17 mouse cellular contexts compared by ENCODE assay signal in genomic region chr10:68435754-68436153, GRCm38 (mm10).
DNase-seq lines count a peak whose midpoint lies in the region; ATAC-seq and TF ChIP-seq lines count a peak whose summit lies in the region.
"Had no signal": no experiment of that assay in that cellular context is flagged by ENCODE, and none has a peak within 500 bp of the region (broad histone marks: within the 10 kb centered on the region; RNA-seq: fewer than 3 reads in every experiment).

No protein-coding gene starts in this region.

- no peak overlapping the region for H3K9ac ChIP-seq in liver, embryonic 16.5 days (ENCODE audit: low read depth, low read length)
- H3K9ac ChIP-seq in liver, embryonic 12.5 days: no peak overlapping the region
- H3K9ac ChIP-seq: forebrain, embryonic 13.5 days; forebrain, postnatal 0 days; heart, embryonic 12.5 days; hindbrain, embryonic 15.5 days had no signal

- H3K27ac ChIP-seq in kidney, adult 2 months (ENCODE audit: insufficient read depth, low read depth, low read length): no peak overlapping the region
- no peak overlapping the region for H3K27ac ChIP-seq in liver, embryonic 16.5 days (ENCODE audit: low read length)
- H3K27ac ChIP-seq in liver, embryonic 12.5 days: no peak overlapping the region
- peak overlapping the region; percentile 76; the same call in 1 of the 2 replicates for H3K27ac ChIP-seq in limb, embryonic 10.5 days
- peak overlapping the region; percentile 8; the same call in 1 of the 2 replicates for H3K27ac ChIP-seq in small intestine, adult 2 months (ENCODE audit: insufficient read depth, low read depth, low read length)
- H3K27ac ChIP-seq: forebrain, embryonic 13.5 days; hindbrain, embryonic 15.5 days had no signal

- DNase-seq in kidney, adult 2 months: peak; percentile 26
- DNase-seq in kidney, postnatal 10 days: no peak
- no peak for DNase-seq in limb, embryonic 10.5 days (ENCODE audit: low spot score)
- DNase-seq in cerebellum, adult 8-10 months: no peak
- DNase-seq: adrenal gland, adult 2 months; adrenal gland, postnatal 25 days; cerebellum, adult 18-20 months; cerebellum, postnatal 10 days; forebrain, postnatal 0 days; gastrocnemius, postnatal 14 days; heart, postnatal 36 days had no signal

- TF ChIP-seq POLR2A in kidney, adult 2 months (IDR thresholded peaks at IDR 0.05; ENCODE audit: low read depth, low read length): no peak
- TF ChIP-seq POLR2A in small intestine, adult 2 months (IDR thresholded peaks at IDR 0.05; ENCODE audit: low read depth, low read length): no peak

- no peaks in the 10 kb centered on the region for H3K27me3 ChIP-seq in kidney, adult 2 months (replicated peaks; ENCODE audit: control insufficient read depth, insufficient read depth, low read length)
- no peaks in the 10 kb centered on the region for H3K27me3 ChIP-seq in liver, embryonic 16.5 days (ENCODE audit: control insufficient read depth, insufficient read depth, low read depth, low read length)
- no peaks in the 10 kb centered on the region for H3K27me3 ChIP-seq in liver, embryonic 12.5 days (replicated peaks)
- no peaks in the 10 kb centered on the region for H3K27me3 ChIP-seq in limb, embryonic 10.5 days (ENCODE audit: low read depth, poor library complexity, severe bottlenecking)
- no peaks in the 10 kb centered on the region for H3K27me3 ChIP-seq in small intestine, adult 2 months (ENCODE audit: control insufficient read depth, insufficient read depth, low read length)
- H3K27me3 ChIP-seq: forebrain, embryonic 13.5 days; heart, embryonic 12.5 days; hindbrain, embryonic 15.5 days had no signal

- H3K9me3 ChIP-seq in liver, embryonic 16.5 days (replicated peaks; ENCODE audit: control insufficient read depth, low read length): no peaks in the 10 kb centered on the region
- no peaks in the 10 kb centered on the region for H3K9me3 ChIP-seq in liver, embryonic 12.5 days (replicated peaks)
- no peaks in the 10 kb centered on the region for H3K9me3 ChIP-seq in limb, embryonic 10.5 days (replicated peaks)
- H3K9me3 ChIP-seq: forebrain, embryonic 13.5 days; heart, embryonic 12.5 days; hindbrain, embryonic 15.5 days had no signal

- H3K4me2 ChIP-seq in liver, embryonic 16.5 days (ENCODE audit: low read depth, low read length): no peak overlapping the region
- no peak overlapping the region for H3K4me2 ChIP-seq in liver, embryonic 12.5 days
- H3K4me2 ChIP-seq: forebrain, embryonic 13.5 days; heart, embryonic 12.5 days; hindbrain, embryonic 15.5 days had no signal

- TF ChIP-seq CTCF in kidney, adult 2 months (conservative IDR thresholded peaks at IDR 0.05; ENCODE audit: insufficient read depth, insufficient read length, low read depth, low read length): no peak
- TF ChIP-seq CTCF in small intestine, adult 2 months (IDR thresholded peaks at IDR 0.05; ENCODE audit: extremely low read depth, insufficient read length, insufficient replicate concordance, low read depth, low read length): no peak

- H3K4me1 ChIP-seq in kidney, adult 2 months (ENCODE audit: control insufficient read depth, insufficient read depth, low read length): no peaks in the 10 kb centered on the region
- no peaks in the 10 kb centered on the region for H3K4me1 ChIP-seq in liver, embryonic 16.5 days (ENCODE audit: control insufficient read depth, low read depth, low read length)
- peaks cover 7% of the 10 kb centered on the region; the same call in 1 of the 2 replicates for H3K4me1 ChIP-seq in liver, embryonic 12.5 days
- H3K4me1 ChIP-seq in limb, embryonic 10.5 days: peaks cover 40% of the 10 kb centered on the region
- H3K4me1 ChIP-seq in small intestine, adult 2 months (ENCODE audit: control insufficient read depth, insufficient read depth, insufficient read length, low read length): peaks cover 7% of the 10 kb centered on the region; the same call in 1 of the 2 replicates
- H3K4me1 ChIP-seq: forebrain, embryonic 13.5 days; heart, embryonic 12.5 days; hindbrain, embryonic 15.5 days had no signal

- WGBS in kidney, adult 2 months: 53% methylated on average over 7 of the region's 7 CpGs
- WGBS in liver, embryonic 16.5 days (ENCODE audit: insufficient replicate concordance): 59% methylated on average over 7 of the region's 7 CpGs
- 74% methylated on average over 7 of the region's 7 CpGs for WGBS in liver, embryonic 12.5 days (ENCODE audit: insufficient replicate concordance)
- WGBS in limb, embryonic 10.5 days: 90% methylated on average over 7 of the region's 7 CpGs
- WGBS in small intestine, adult 2 months: 33% methylated on average over 7 of the region's 7 CpGs

- no peak overlapping the region for H3K4me3 ChIP-seq in kidney, adult 2 months (ENCODE audit: insufficient read depth, low read depth, low read length)
- H3K4me3 ChIP-seq in liver, embryonic 16.5 days (ENCODE audit: low read depth, low read length): no peak overlapping the region
- H3K4me3 ChIP-seq in liver, embryonic 12.5 days: no peak overlapping the region
- no peak overlapping the region for H3K4me3 ChIP-seq in limb, embryonic 10.5 days
- H3K4me3 ChIP-seq in small intestine, adult 2 months (ENCODE audit: low read depth, low read length): no peak overlapping the region
- H3K4me3 ChIP-seq: forebrain, embryonic 13.5 days; heart, embryonic 12.5 days; hindbrain, embryonic 15.5 days had no signal

- no peaks in the 10 kb centered on the region for H3K36me3 ChIP-seq in kidney, adult 2 months (ENCODE audit: control insufficient read depth, insufficient read depth, low read length)
- no peaks in the 10 kb centered on the region for H3K36me3 ChIP-seq in liver, embryonic 16.5 days (ENCODE audit: control insufficient read depth, insufficient read depth)
- H3K36me3 ChIP-seq in liver, embryonic 12.5 days: no peaks in the 10 kb centered on the region
- H3K36me3 ChIP-seq in limb, embryonic 10.5 days: no peaks in the 10 kb centered on the region
- H3K36me3 ChIP-seq in small intestine, adult 2 months (ENCODE audit: control insufficient read depth, insufficient read depth, low read length): no peaks in the 10 kb centered on the region
- H3K36me3 ChIP-seq: heart, embryonic 12.5 days; hindbrain, embryonic 15.5 days had no signal

- ATAC-seq in liver, embryonic 16.5 days (ENCODE audit: low read depth): peak; percentile 30; the same call in 1 of the 2 replicates
- no peak for ATAC-seq in liver, embryonic 12.5 days
- ATAC-seq: forebrain, embryonic 13.5 days; forebrain, postnatal 0 days had no signal

Comparison
In these comparisons a context has a peak if more than half of its experiments do, and no peak if none do; other contexts are left out.
1. H3K27ac ChIP-seq: peak in limb, embryonic 10.5 days (single experiment) and small intestine, adult 2 months (single experiment); none in kidney, adult 2 months (single experiment), liver, embryonic 16.5 days (single experiment) and liver, embryonic 12.5 days (single experiment).